Mouse (Mus musculus) gastrocnemius, adult 2 months (tissue): ENCODE results near the gene 2310022A10Rik. TPM values are rescaled to one million over a fixed set of nuclear protein-coding genes. Genes with fewer than 3 reads are reported as not detected.
A peak's percentile ranks its signal among the peaks of the same experiment; 100 is the strongest.
"Not testable (repeated sequence)": the region's sequence is repeated elsewhere in the genome, so short reads cannot be mapped to it uniquely, and the experiment has no call there.

Source experiments
- DNase-seq: peaks from one replicate; pipeline ENCODE4 v3.0.0; 2022
- H3K27ac ChIP-seq: fragments of 200-600 bp; 2 replicates; pipeline ENCODE4 v1.8.1; 2022; ENCODE audit warnings: mild to moderate bottlenecking
- H3K4me3 ChIP-seq: fragments of 200-600 bp; 2 replicates; pipeline ENCODE4 v1.8.1; 2022; ENCODE audit warnings: mild to moderate bottlenecking, moderate library complexity
- CTCF ChIP-seq: fragments of 200-600 bp; IDR thresholded peaks from 2 replicates; pipeline ENCODE4 v1.8.1; 2022; ENCODE audit warnings: antibody characterized with exemption, mild to moderate bottlenecking, moderate library complexity
- intact Hi-C: fragments of 180-260 bp; cut with DNase I; formaldehyde crosslinking; loops from one replicate; pipeline ENCODE4 v1.15.1; 2025
- total RNA-seq, 2 experiments: library from RNA; stranded (reverse); gene quantifications; 2 replicates each; pipeline ENCODE4 v1.2.3; 2021

The 2310022A10Rik gene
- total RNA-seq, 2 experiments from 2014 or later = 107 to 123 TPM

GRCm38 (mm10) chr7:27609688-27610087, 56.7 kb downstream of the 2310022A10Rik start:
- H3K27ac ChIP-seq = peak overlapping the region; percentile 94

GRCm38 (mm10) chr7:27610370-27610769, 57.3 kb downstream of the 2310022A10Rik start:
- intact Hi-C loops = no loop called here
- peak overlapping the region; percentile 4; the same call in 1 of the 2 replicates for H3K27ac ChIP-seq
- TF ChIP-seq CTCF = no peak
- no peak for DNase-seq
- H3K4me3 ChIP-seq = no peak overlapping the region

More at GRCm38 (mm10) chr7:27609688-27610087, 56.7 kb downstream of the 2310022A10Rik start:
- H3K4me3 ChIP-seq = no peak overlapping the region
- TF ChIP-seq CTCF = no peak
- no peak for DNase-seq
- intact Hi-C loops = no loop called here

- Histone ChIP-seq H3K4me3 (no peak overlapping the region), H3K27ac (0 out of 2 replicates have a peak overlapping the region, but pooled peaks have one; percentile 4)
- no peak for DNase-seq
- intact Hi-C loops = no loop called here
- TF ChIP-seq CTCF = no peak
Observed at GRCm38 (mm10) chr7:27610871-27611270, 57.8 kb downstream of the 2310022A10Rik start.

GRCm38 (mm10) chr7:27612940-27613339, 59.9 kb downstream of the 2310022A10Rik start:
- no peak for TF ChIP-seq CTCF
- no peak overlapping the region for H3K4me3 ChIP-seq
- no peak overlapping the region for H3K27ac ChIP-seq
- no peak for DNase-seq
- intact Hi-C loops = no loop called here

GRCm38 (mm10) chr7:27613751-27614499, 60.9 kb downstream of the 2310022A10Rik start:
- intact Hi-C loops = no loop called here
- Histone ChIP-seq H3K4me3 (no peak overlapping the region), H3K27ac (no peak overlapping the region)
- no peak for TF ChIP-seq CTCF
- no peak for DNase-seq

- H3K27ac ChIP-seq = peak overlapping the region; percentile 76
- TF ChIP-seq CTCF = no peak
- no peak overlapping the region; the same call in 1 of the 2 replicates for H3K4me3 ChIP-seq
- no peak for DNase-seq
- intact Hi-C loops = no loop called here
Observed at GRCm38 (mm10) chr7:27621028-27621427, 68.0 kb downstream of the 2310022A10Rik start.

- no peak for TF ChIP-seq CTCF
- Histone ChIP-seq H3K4me3 (no peak overlapping the region), H3K27ac (no peak overlapping the region)
- no peak for DNase-seq
- intact Hi-C loops = no loop called here
Observed at GRCm38 (mm10) chr7:27622234-27622633, 69.2 kb downstream of the 2310022A10Rik start.

GRCm38 (mm10) chr7:27624967-27625366, 71.9 kb downstream of the 2310022A10Rik start:
- intact Hi-C loops = no loop called here
- Histone ChIP-seq H3K4me3 (no peak overlapping the region), H3K27ac (peak overlapping the region; percentile 69)
- DNase-seq = peak; percentile 7
- no peak for TF ChIP-seq CTCF

GRCm38 (mm10) chr7:27627707-27628106, 74.7 kb downstream of the 2310022A10Rik start:
- Histone ChIP-seq H3K27ac (peak overlapping the region; percentile 73; the same call in 1 of the 2 replicates), H3K4me3 (no peak overlapping the region)
- peak; percentile 11 for DNase-seq
- no peak for TF ChIP-seq CTCF
- intact Hi-C loops = no loop called here

GRCm38 (mm10) chr7:27628190-27628589, 75.2 kb downstream of the 2310022A10Rik start:
- H3K27ac ChIP-seq = peak overlapping the region; percentile 73; the same call in 1 of the 2 replicates
- no peak for TF ChIP-seq CTCF
- intact Hi-C loops = no loop called here

GRCm38 (mm10) chr7:27628816-27629215, 75.8 kb downstream of the 2310022A10Rik start:
- intact Hi-C loops, H3K4me3 ChIP-seq, H3K27ac ChIP-seq: not testable (repeated sequence)
- DNase-seq = peak; percentile 19

More at GRCm38 (mm10) chr7:27628190-27628589, 75.2 kb downstream of the 2310022A10Rik start:
- no peak overlapping the region for H3K4me3 ChIP-seq
- peak; percentile 54 for DNase-seq

- intact Hi-C loops = no loop called here
- no peak for TF ChIP-seq CTCF
- DNase-seq = peak; percentile 11
- H3K4me3 ChIP-seq = no peak overlapping the region
- H3K27ac ChIP-seq = no peak overlapping the region
Observed at GRCm38 (mm10) chr7:27631439-27631838, 78.4 kb downstream of the 2310022A10Rik start.

Other genes starting within 250 kb of the 2310022A10Rik start
- gene Ltbp4, start 215.5 kb upstream of the 2310022A10Rik start, total RNA-seq = 10 to 100 TPM; 48.0 to 81.2 TPM
- gene Shkbp1, start 197.2 kb upstream of the 2310022A10Rik start, total RNA-seq = 1 to 10 TPM; 2.3 to 2.8 TPM
- not detected for gene Gm20479, start 195.8 kb upstream of the 2310022A10Rik start, total RNA-seq
- under 1 TPM in 1 of 2 experiments, not detected in 1; 0.03 TPM for gene Sptbn4, start 105.5 kb upstream of the 2310022A10Rik start, total RNA-seq
- gene Blvrb, start 105.3 kb upstream of the 2310022A10Rik start, total RNA-seq = 10 to 100 TPM in 1 of 2 experiments, 1 to 10 TPM in 1; 8.9 to 15.8 TPM
- gene Sertad3, start 79.5 kb upstream of the 2310022A10Rik start, total RNA-seq = 1 to 10 TPM; 3.3 to 7.1 TPM
- gene Sertad1, start 66.3 kb upstream of the 2310022A10Rik start, total RNA-seq = 1 to 10 TPM; 5.5 to 9.1 TPM
- gene Prx, start 53.9 kb upstream of the 2310022A10Rik start, total RNA-seq = 1 to 10 TPM; 3.1 to 4.1 TPM
- under 1 TPM in 1 of 2 experiments, not detected in 1; 0.13 TPM for gene Hipk4, start 30.0 kb upstream of the 2310022A10Rik start, total RNA-seq
- gene Pld3, start within 50 bp of the 2310022A10Rik start, total RNA-seq = 10 to 100 TPM; 14.5 to 17.2 TPM
- gene Akt2, start 38.3 kb downstream of the 2310022A10Rik start, total RNA-seq = 100 to 1,000 TPM; 194 to 199 TPM
- not detected for gene Ttc9b, start 100.7 kb downstream of the 2310022A10Rik start, total RNA-seq
- 10 to 100 TPM; 35.3 to 39.1 TPM for gene Map3k10, start 121.4 kb downstream of the 2310022A10Rik start, total RNA-seq
- gene Zfp607b, start 136.1 kb downstream of the 2310022A10Rik start, total RNA-seq = under 1 TPM; 0.43 to 0.84 TPM
- 1 to 10 TPM; 5.9 to 9.0 TPM for gene Zfp60, start 178.2 kb downstream of the 2310022A10Rik start, total RNA-seq